Mouse (Mus musculus) midbrain, embryonic 12.5 days (tissue): Measurements from ENCODE around the gene Wscd2. TPM values are rescaled to one million over a fixed set of nuclear protein-coding genes. Genes with fewer than 3 reads are reported as not detected.
A peak's percentile ranks its signal among the peaks of the same experiment; 100 is the strongest.

Experiments used
- ATAC-seq: fragments of 200-750 bp; cut with Nextera tagmentation; 2 replicates; pipeline ENCODE4 v1.8.0; 2017; ENCODE audit warnings: low read depth, moderate TSS enrichment, moderate library complexity; ENCODE audit not compliant: low FRiP score
- H3K27ac ChIP-seq: fragments of 300-500 bp; sonication (generic); replicated peaks from 2 replicates; pipeline ENCODE4 v1.5.1; 2016; ENCODE audit warnings: mild to moderate bottlenecking
- H3K27me3 ChIP-seq: fragments of 300-500 bp; sonication (generic); 2 replicates; pipeline ENCODE4 v1.6.1; 2016; ENCODE audit warnings: mild to moderate bottlenecking
- H3K36me3 ChIP-seq: fragments of 300-500 bp; sonication (generic); 2 replicates; pipeline ENCODE4 v1.6.1; 2016
- H3K4me1 ChIP-seq: fragments of 300-500 bp; sonication (generic); 2 replicates; pipeline ENCODE4 v1.6.1; 2016
- H3K4me2 ChIP-seq: fragments of 300-500 bp; sonication (generic); replicated peaks from 2 replicates; pipeline ENCODE4 v1.6.1; 2016; ENCODE audit warnings: mild to moderate bottlenecking, moderate library complexity
- H3K4me3 ChIP-seq: fragments of 300-500 bp; sonication (generic); 2 replicates; pipeline ENCODE4 v1.5.1; 2016; ENCODE audit warnings: mild to moderate bottlenecking
- H3K9ac ChIP-seq: fragments of 300-500 bp; sonication (generic); replicated peaks from 2 replicates; pipeline ENCODE4 v1.6.1; 2016; ENCODE audit warnings: mild to moderate bottlenecking, moderate library complexity
- H3K9me3 ChIP-seq: fragments of 300-500 bp; sonication (generic); 2 replicates; pipeline ENCODE4 v1.6.1; 2016; ENCODE audit warnings: mild to moderate bottlenecking
- WGBS: fragments of 180-500 bp; shearing (Covaris S2); methylation state at CpG from one replicate; pipeline ENCODE4 v1.1.7; 2016; 5-methylcytosine and 5-hydroxymethylcytosine counted together
- polyA plus RNA-seq: library from polyadenylated mRNA; unstranded; fragments of >200 nt; fragmentation: Nextera tagmentation; extraction: Ambion mirVana; gene quantifications from 2 replicates; pipeline ENCODE4 v1.2.1, GENCODE M21; 2016

The Wscd2 gene
- polyA plus RNA-seq, 1 experiment from 2014 or later = 14.2 TPM

DNA sequence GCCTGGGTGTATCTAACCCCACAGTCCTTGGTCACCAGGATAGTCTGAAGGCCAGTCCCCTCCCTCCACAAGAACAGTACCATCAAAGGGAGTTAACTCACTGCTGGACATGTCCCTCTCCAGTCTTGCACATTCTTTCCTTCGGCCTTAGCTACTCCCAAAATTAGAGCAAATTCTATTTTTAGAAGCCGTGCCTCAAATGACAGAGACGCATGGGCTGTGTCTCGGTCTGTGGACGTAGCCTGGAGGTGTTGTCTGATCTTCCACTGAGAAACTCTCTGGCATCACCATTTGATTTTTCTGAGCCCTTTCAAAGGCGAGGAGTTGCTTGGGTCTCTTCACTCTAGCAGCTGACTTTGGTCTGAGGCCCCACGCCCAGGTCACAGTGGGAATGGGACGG is 2.3 kb upstream of the Wscd2 start:
- Histone ChIP-seq H3K9ac (no peak overlapping the region), H3K27me3 (peaks cover 29% of the 10 kb centered on the region), H3K4me1 (peaks cover 22% of the 10 kb centered on the region), H3K27ac (no peak overlapping the region), H3K36me3 (no peaks in the 10 kb centered on the region), H3K4me3 (no peak overlapping the region), H3K9me3 (no peaks in the 10 kb centered on the region), H3K4me2 (no peak overlapping the region)
- WGBS = 82% methylated on average over 8 of the region's 8 CpGs
- ATAC-seq = no peak

DNA sequence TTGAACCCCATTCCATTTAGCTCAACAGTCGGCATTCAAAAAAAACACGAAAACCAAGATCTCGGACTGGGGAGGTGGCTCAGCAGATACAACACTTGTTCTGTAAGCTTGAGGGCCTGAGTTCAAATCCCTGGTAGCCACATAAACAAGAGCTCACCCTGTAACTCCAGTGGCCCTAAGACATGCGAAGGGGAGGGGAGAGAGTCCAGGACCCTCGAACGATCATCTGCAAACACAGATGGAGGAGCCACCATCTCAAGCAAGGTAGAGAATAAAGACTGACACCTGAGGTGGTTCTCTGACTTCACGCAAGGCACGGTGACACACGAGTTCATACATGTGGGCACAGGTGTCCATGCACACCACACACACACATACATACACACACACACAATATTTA is 516 bp upstream of the Wscd2 start:
- Histone ChIP-seq H3K9me3 (no peaks in the 10 kb centered on the region), H3K36me3 (no peaks in the 10 kb centered on the region), H3K9ac (no peak overlapping the region), H3K27me3 (peaks cover 34% of the 10 kb centered on the region), H3K27ac (no peak overlapping the region), H3K4me3 (no peak overlapping the region), H3K4me2 (no peak overlapping the region), H3K4me1 (peaks cover 36% of the 10 kb centered on the region)
- no peak for ATAC-seq
- 95% methylated on average over 9 of the region's 9 CpGs for WGBS

DNA sequence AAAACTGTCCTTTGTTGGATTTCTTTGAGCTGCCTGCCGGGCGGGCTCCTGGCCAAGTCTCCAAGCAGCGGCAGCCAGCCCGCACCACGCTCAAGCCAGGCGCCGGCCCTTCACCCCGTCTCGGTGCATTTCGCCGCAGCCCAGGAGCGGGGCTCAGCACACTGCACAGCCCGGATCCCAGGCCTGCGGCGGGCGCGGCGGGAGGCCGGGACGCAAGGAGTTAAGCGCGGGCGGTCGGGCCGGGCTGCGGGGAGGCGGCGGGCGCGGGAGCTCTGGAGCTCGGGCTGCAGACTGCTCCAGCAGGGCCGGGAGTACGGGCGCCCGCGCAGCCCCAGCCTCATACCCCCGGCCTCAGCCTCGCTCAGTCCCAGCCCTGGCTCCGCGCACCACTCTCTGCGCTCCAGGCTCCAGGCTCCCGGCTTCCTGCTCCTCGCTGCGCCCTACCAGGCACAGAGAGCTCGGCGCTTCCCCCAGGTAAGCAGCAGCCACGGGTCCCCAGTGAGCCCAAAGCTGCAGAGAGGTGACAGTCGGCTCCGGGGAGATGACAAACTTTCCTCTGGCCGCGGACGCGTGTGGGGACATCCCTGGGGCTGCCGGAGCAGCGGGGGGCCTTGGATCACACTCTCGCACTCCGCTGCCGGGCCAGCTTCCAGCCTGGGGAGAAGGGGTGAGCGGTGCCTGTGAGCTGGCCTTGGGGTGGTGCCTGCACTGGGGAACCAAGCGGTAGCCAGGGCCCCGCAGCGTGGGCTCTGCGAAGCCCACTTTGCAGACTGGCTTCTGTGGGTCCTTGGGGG is 531 bp downstream of the Wscd2 start:
- WGBS = 2% methylated on average over 63 of the region's 63 CpGs
- Histone ChIP-seq H3K36me3 (no peaks in the 10 kb centered on the region), H3K4me3 (peak overlapping the region; percentile 65), H3K9me3 (no peaks in the 10 kb centered on the region), H3K27ac (peak overlapping the region; percentile 79), H3K4me1 (peaks cover 39% of the 10 kb centered on the region), H3K9ac (peak overlapping the region; percentile 85), H3K4me2 (peak overlapping the region; percentile 84), H3K27me3 (peaks cover 34% of the 10 kb centered on the region)
- ATAC-seq = peak; percentile 82

DNA sequence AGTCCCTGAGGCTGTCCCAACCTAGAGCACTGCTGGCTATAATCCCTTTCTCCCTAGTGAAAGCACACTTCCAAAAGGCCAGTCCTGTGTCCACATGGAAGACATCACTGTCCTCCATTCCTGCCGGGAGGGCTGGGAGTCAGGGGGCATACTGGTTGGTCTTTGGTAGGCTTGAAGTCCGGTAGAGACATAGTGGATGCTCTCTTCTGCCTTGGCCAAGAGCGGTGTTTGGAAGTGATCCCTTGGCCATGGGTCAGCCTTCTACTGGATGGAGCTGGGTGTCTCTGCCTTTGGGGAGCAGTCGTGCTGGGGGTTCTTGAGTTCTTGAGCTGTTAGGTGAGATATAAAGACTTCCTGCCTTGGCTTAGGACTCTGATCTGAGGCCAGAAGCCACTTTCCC is 1.4 kb downstream of the Wscd2 start:
- Histone ChIP-seq H3K9me3 (no peaks in the 10 kb centered on the region), H3K27ac (peak overlapping the region; percentile 79), H3K4me3 (peak overlapping the region; percentile 65), H3K4me2 (peak overlapping the region; percentile 84), H3K9ac (no peak overlapping the region), H3K36me3 (no peaks in the 10 kb centered on the region), H3K4me1 (peaks cover 43% of the 10 kb centered on the region), H3K27me3 (peaks cover 34% of the 10 kb centered on the region)
- 66% methylated on average over 4 of the region's 4 CpGs for WGBS
- no peak for ATAC-seq

DNA sequence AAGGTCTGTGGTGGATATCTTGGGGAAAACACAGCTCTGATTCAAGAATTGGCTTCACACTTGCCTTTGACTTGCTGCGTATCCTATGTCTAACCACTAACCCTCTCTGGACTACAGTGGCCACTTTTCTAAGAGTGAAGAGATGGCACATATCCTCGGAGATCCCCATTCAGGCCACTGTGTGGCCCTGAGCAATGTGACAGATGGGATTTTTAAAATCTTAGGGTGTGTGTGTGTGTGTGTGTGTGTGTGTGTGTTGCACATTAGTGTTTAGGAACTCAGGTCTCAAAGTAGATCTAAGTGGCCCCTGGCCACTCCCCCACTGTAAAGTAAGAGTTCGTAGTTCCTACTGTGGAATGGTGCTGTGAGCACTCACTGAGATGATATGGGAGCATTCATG is 1.9 kb downstream of the Wscd2 start:
- Histone ChIP-seq H3K9me3 (no peaks in the 10 kb centered on the region), H3K36me3 (no peaks in the 10 kb centered on the region), H3K27me3 (peaks cover 34% of the 10 kb centered on the region), H3K27ac (peak overlapping the region; percentile 73), H3K4me3 (peak overlapping the region; percentile 65), H3K4me1 (peaks cover 43% of the 10 kb centered on the region), H3K9ac (no peak overlapping the region), H3K4me2 (peak overlapping the region; percentile 84)
- 81% methylated on average over 3 of the region's 3 CpGs for WGBS
- no peak for ATAC-seq

DNA sequence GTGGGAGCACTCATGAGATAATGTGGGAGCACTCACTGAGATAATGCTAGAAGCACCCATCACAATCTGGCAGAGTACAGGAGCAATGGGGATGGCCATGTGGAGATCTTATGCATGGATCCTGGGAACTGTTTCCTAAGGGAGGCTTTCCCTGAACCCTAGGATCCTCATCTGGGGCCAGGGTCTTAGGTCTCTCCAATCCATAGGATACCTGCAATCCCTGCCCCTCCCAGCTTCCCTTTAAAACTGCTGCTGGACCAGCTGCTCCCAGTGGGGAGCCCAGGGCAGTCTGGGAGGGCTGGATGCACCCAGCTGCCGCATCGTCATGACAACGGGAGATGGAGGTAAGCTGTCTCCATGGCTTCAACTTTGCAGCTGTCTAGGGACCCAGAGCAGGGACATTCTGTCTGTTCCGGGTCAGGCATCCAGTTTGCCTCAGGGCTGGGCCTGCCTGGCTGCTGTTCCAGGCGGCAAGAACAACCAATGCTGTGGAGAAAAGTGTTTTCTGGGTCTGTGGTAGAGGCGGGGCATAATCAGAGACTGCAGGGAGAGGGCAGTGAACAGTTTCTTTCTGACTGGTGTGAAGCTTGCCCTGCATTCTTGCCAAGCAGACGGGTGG is 2.4 kb downstream of the Wscd2 start:
- Histone ChIP-seq H3K9me3 (no peaks in the 10 kb centered on the region), H3K4me3 (peak overlapping the region; percentile 65), H3K36me3 (no peaks in the 10 kb centered on the region), H3K27ac (peak overlapping the region; percentile 73), H3K4me2 (peak overlapping the region; percentile 84), H3K27me3 (peaks cover 34% of the 10 kb centered on the region), H3K9ac (0 out of 2 replicates have a peak overlapping the region, but pooled peaks have one; percentile 11), H3K4me1 (peaks cover 43% of the 10 kb centered on the region)
- peak; percentile 42 for ATAC-seq
- WGBS = 2% methylated on average over 7 of the region's 7 CpGs

DNA sequence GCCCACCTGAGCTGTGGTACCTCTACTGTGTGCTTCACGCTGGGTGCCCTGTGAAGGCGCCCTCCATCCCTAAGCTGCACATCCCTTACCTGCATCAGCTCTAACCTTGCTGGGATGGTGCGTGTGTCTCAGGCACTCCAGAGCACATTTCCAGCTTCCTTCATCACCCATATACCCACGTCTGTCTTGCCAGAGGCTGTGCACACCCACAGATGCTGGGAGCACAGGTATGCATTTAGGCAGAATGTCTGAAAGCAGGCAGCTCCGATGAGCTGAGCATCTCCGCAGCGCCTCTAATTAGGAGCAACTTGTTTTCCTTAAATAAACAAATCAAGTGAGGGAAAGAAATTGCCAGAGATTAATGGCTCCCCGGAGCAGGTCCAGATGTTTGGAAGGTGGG is 3.9 kb downstream of the Wscd2 start:
- Histone ChIP-seq H3K9me3 (no peaks in the 10 kb centered on the region), H3K4me1 (peaks cover 43% of the 10 kb centered on the region), H3K4me2 (peak overlapping the region; percentile 84), H3K36me3 (no peaks in the 10 kb centered on the region), H3K9ac (no peak overlapping the region), H3K4me3 (no peak overlapping the region), H3K27me3 (peaks cover 33% of the 10 kb centered on the region), H3K27ac (0 out of 2 replicates have a peak overlapping the region, but pooled peaks have one; percentile 1)
- no peak for ATAC-seq
- WGBS = 83% methylated on average over 8 of the region's 8 CpGs

DNA sequence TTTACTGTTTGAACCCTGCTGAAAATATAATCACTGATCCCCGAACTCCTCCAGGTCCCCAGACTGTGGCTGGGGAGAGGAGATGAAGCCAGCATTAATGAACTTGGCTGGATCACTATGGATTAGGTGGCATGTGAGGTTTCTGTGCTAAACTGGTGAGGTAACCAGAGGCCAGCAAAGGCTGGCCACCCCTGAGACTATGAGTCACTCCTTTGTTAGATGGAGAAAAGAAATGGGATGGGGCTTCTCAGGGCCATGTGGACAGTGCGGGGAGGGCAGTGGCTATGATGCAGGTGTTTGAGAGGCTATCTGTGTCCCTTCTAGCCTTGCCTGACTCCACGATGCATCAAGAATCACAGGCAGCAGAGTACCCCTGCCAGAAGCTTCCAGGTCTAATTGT is 6.8 kb downstream of the Wscd2 start:
- H3K36me3 ChIP-seq = no peaks in the 10 kb centered on the region
- peaks cover 12% of the 10 kb centered on the region; the same call in 1 of the 2 replicates for H3K27me3 ChIP-seq
- no peak overlapping the region for H3K4me3 ChIP-seq
- H3K9me3 ChIP-seq = no peaks in the 10 kb centered on the region
- peaks cover 30% of the 10 kb centered on the region for H3K4me1 ChIP-seq
- H3K9ac ChIP-seq = no peak overlapping the region
- 63% methylated on average over 3 of the region's 3 CpGs for WGBS
- no peak overlapping the region for H3K4me2 ChIP-seq
- ATAC-seq = no peak
- no peak overlapping the region; the same call in 1 of the 2 replicates for H3K27ac ChIP-seq

DNA sequence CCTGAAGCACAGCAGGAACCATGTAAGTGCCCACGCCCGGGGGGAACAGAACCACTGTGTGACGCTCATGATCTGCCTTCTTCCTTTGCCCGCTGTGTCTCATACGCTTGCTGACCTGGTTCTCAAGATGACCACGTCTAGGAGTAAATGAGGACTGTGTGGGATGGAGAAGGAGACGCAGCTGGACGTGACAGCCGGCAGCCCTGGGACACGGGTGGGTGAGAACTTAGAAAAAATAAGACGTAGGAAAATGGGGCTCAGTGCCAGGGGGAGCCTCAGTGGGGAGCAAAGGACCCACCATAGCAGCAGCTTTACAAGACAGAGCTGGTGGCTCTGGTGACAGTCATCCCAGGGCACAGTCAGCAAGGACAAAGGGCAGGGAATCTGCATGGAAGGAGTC is 9.3 kb downstream of the Wscd2 start:
- peaks cover 30% of the 10 kb centered on the region for H3K4me1 ChIP-seq
- no peaks in the 10 kb centered on the region for H3K36me3 ChIP-seq
- H3K27me3 ChIP-seq = peaks cover 4% of the 10 kb centered on the region; the same call in 1 of the 2 replicates
- no peaks in the 10 kb centered on the region for H3K9me3 ChIP-seq
- H3K4me3 ChIP-seq = no peak overlapping the region
- 91% methylated on average over 11 of the region's 11 CpGs for WGBS
- H3K9ac ChIP-seq = no peak overlapping the region
- no peak for ATAC-seq
- no peak overlapping the region for H3K4me2 ChIP-seq
- no peak overlapping the region for H3K27ac ChIP-seq

DNA sequence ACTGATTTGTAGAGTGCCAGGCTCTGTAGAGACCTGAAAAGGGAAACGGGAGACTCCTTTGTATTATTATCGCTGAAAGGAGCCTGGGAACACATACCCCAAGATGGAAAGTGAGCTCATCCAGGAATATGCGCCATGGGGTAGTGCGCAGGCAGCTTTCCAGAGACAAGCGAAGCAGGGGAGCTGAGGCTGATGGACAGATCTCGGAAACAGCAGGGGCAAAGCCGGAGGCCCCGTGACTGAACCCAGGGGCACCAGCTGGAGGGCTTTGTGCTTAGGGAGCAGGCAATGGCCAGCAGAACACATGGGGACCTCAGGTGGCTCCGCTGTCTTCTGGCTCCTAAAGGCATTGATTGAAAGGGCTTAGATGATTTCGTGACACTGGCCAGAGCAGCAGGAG is 13.1 kb downstream of the Wscd2 start:
- peaks cover 39% of the 10 kb centered on the region for H3K4me1 ChIP-seq
- no peak overlapping the region for H3K9ac ChIP-seq
- peak overlapping the region; percentile 21 for H3K4me2 ChIP-seq
- no peaks in the 10 kb centered on the region for H3K36me3 ChIP-seq
- no peak overlapping the region for H3K4me3 ChIP-seq
- H3K9me3 ChIP-seq = no peaks in the 10 kb centered on the region
- H3K27ac ChIP-seq = peak overlapping the region; percentile 90
- H3K27me3 ChIP-seq = peaks cover 4% of the 10 kb centered on the region; the same call in 1 of the 2 replicates
- WGBS = 2% methylated on average over 10 of the region's 10 CpGs
- ATAC-seq = peak; percentile 77

DNA sequence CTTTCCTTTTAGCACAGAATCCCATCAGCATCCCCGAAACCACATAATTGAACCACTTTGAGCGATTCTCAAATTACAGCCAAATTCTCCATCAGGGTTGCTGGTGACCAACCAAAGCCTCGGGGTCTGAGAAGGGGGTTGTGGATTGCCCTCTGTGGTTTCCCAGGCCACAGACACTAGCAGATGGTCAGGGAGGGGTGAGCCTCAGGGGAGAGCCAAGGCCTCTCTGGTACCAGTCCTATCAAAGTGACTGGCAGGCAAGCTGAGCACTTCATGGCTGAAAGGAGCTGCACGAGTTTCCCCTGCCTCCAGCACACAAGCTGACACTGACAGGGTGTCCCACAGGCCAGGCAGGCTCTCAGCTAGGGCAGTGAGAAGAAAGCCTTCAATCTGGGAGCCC is 14.5 kb downstream of the Wscd2 start:
- Histone ChIP-seq H3K27me3 (peaks cover 4% of the 10 kb centered on the region; the same call in 1 of the 2 replicates), H3K9me3 (no peaks in the 10 kb centered on the region), H3K9ac (no peak overlapping the region), H3K4me3 (no peak overlapping the region), H3K4me1 (peaks cover 39% of the 10 kb centered on the region), H3K4me2 (no peak overlapping the region), H3K27ac (peak overlapping the region; percentile 90), H3K36me3 (no peaks in the 10 kb centered on the region)
- WGBS = 24% methylated on average over 4 of the region's 4 CpGs
- ATAC-seq = peak; percentile 31

DNA sequence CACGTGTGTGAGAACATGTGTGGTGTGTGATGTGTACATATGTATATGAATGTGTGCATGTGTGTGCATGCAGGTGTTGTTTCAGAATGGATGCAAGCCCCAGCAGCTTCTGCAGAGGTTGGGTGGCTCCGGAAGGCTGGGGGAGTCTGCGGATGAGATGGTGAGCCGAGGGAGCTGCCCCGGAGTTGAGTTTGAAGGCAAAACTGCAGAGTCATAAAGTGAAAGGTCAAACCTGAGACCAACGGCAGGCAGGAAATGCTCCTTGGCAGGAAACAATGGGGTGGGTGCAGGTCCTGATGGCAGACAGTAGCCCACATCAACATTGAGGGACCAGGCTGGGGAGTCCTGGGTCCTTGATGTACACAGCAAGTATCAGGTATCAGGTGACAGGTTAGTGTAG is 15.9 kb downstream of the Wscd2 start:
- no peak overlapping the region for H3K4me3 ChIP-seq
- ATAC-seq = no peak
- H3K36me3 ChIP-seq = no peaks in the 10 kb centered on the region
- WGBS = 81% methylated on average over 6 of the region's 6 CpGs
- no peak overlapping the region for H3K9ac ChIP-seq
- H3K4me1 ChIP-seq = peaks cover 47% of the 10 kb centered on the region
- H3K9me3 ChIP-seq = no peaks in the 10 kb centered on the region
- H3K27ac ChIP-seq = peak overlapping the region; percentile 90
- H3K27me3 ChIP-seq = peaks cover 4% of the 10 kb centered on the region; the same call in 1 of the 2 replicates
- H3K4me2 ChIP-seq = no peak overlapping the region
